Mouse (Mus musculus) embryonic facial prominence, embryonic 13.5 days (tissue): ENCODE measurements around the gene Pex14. TPM values are rescaled to one million over a fixed set of nuclear protein-coding genes. Genes with fewer than 3 reads are reported as not detected.

ENCODE experiments used
- ATAC-seq: fragments of 200-750 bp; cut with Nextera tagmentation; 2 replicates; pipeline ENCODE4 v1.8.0; 2017; ENCODE audit warnings: low read depth; ENCODE audit not compliant: insufficient number of reproducible peaks, insufficient read depth, low FRiP score, low TSS enrichment
- H3K27ac ChIP-seq: fragments of 300-500 bp; sonication (generic); 2 replicates; pipeline ENCODE4 v1.5.1; 2015; ENCODE audit warnings: moderate library complexity, mild to moderate bottlenecking, inconsistent platforms
- H3K27me3 ChIP-seq: fragments of 300-500 bp; sonication (generic); 2 replicates; pipeline ENCODE4 v1.6.1; 2015; ENCODE audit warnings: mild to moderate bottlenecking, inconsistent platforms
- H3K36me3 ChIP-seq: fragments of 300-500 bp; sonication (generic); 2 replicates; pipeline ENCODE4 v1.6.1; 2015; ENCODE audit warnings: mild to moderate bottlenecking, inconsistent platforms
- H3K4me1 ChIP-seq: fragments of 300-500 bp; sonication (generic); 2 replicates; pipeline ENCODE4 v1.6.1; 2015; ENCODE audit warnings: inconsistent platforms
- H3K4me2 ChIP-seq: fragments of 300-500 bp; sonication (generic); 2 replicates; pipeline ENCODE4 v1.6.1; 2015; ENCODE audit warnings: moderate library complexity, mild to moderate bottlenecking, inconsistent platforms
- H3K4me3 ChIP-seq: fragments of 300-500 bp; sonication (generic); 2 replicates; pipeline ENCODE4 v1.5.1; 2015; ENCODE audit warnings: mild to moderate bottlenecking, inconsistent platforms
- H3K9ac ChIP-seq: fragments of 300-500 bp; sonication (generic); 2 replicates; pipeline ENCODE4 v1.6.1; 2015; ENCODE audit warnings: mild to moderate bottlenecking, inconsistent platforms
- H3K9me3 ChIP-seq: fragments of 300-500 bp; sonication (generic); 2 replicates; pipeline ENCODE4 v1.6.1; 2016; ENCODE audit warnings: inconsistent platforms
- WGBS: fragments of 180-500 bp; shearing (Covaris S2); methylation state at CpG from one replicate; pipeline ENCODE4 v1.1.7; 2015; ENCODE audit warnings: mixed read lengths; 5-methylcytosine and 5-hydroxymethylcytosine counted together
- polyA plus RNA-seq: library from polyadenylated mRNA; unstranded; fragments of >200 nt; fragmentation: Nextera tagmentation; extraction: Ambion mirVana; gene quantifications from 2 replicates; pipeline ENCODE4 v1.2.1, GENCODE M21; 2015

The Pex14 gene
- polyA plus RNA-seq = 50.2 and 51.2 TPM in 2 replicates

- Histone ChIP-seq H3K4me1 (peaks cover 15% of the 10 kb centered on the region), H3K9ac (peak within 1 kb of the TSS; percentile 90), H3K9me3 (no peaks in the 10 kb centered on the region), H3K27me3 (no peaks in the 10 kb centered on the region), H3K27ac (peak within 1 kb of the TSS; percentile 13; the same call in 1 of the 2 replicates), H3K4me2 (peak within 1 kb of the TSS; percentile 93), H3K36me3 (no peaks in the 10 kb centered on the region), H3K4me3 (peak within 1 kb of the TSS; percentile 99)
- peak; percentile 79 for ATAC-seq
- WGBS = under 1% methylated on average over 49 of the region's 50 CpGs
These were observed at the start of gene Pex14 for GRCm38 (mm10) chr4:149099369-149100017. Gene Pex14 (minus strand): TSS chr4:149099876.

GRCm38 (mm10) chr4:149149196-149149595, 49.5 kb upstream of the Pex14 start:
- 0 out of 2 replicates have a peak overlapping the region, but pooled peaks have one; percentile 11 for H3K27ac ChIP-seq
- no peaks in the 10 kb centered on the region for H3K27me3 ChIP-seq
- H3K36me3 ChIP-seq = peaks cover 52% of the 10 kb centered on the region
- no peak overlapping the region for H3K4me3 ChIP-seq
- peaks cover 8% of the 10 kb centered on the region; the same call in 1 of the 2 replicates for H3K4me1 ChIP-seq
- no peak for ATAC-seq
- no peak overlapping the region for H3K9ac ChIP-seq
- H3K9me3 ChIP-seq = no peaks in the 10 kb centered on the region
- 73% methylated on average over 9 of the region's 9 CpGs for WGBS
- H3K4me2 ChIP-seq = no peak overlapping the region

GRCm38 (mm10) chr4:149148084-149148483, 48.4 kb upstream of the Pex14 start:
- peaks cover 41% of the 10 kb centered on the region for H3K36me3 ChIP-seq
- H3K4me2 ChIP-seq = no peak overlapping the region
- 71% methylated on average over 4 of the region's 4 CpGs for WGBS
- no peaks in the 10 kb centered on the region for H3K27me3 ChIP-seq
- H3K9ac ChIP-seq = no peak overlapping the region
- no peaks in the 10 kb centered on the region for H3K9me3 ChIP-seq
- no peak overlapping the region for H3K27ac ChIP-seq
- ATAC-seq = no peak
- H3K4me1 ChIP-seq = peaks cover 8% of the 10 kb centered on the region; the same call in 1 of the 2 replicates
- H3K4me3 ChIP-seq = no peak overlapping the region

- 80% methylated on average over 7 of the region's 7 CpGs for WGBS
- Histone ChIP-seq H3K4me1 (peaks cover 8% of the 10 kb centered on the region; the same call in 1 of the 2 replicates), H3K27me3 (no peaks in the 10 kb centered on the region), H3K27ac (no peak overlapping the region), H3K9ac (no peak overlapping the region), H3K4me3 (no peak overlapping the region), H3K4me2 (no peak overlapping the region), H3K9me3 (no peaks in the 10 kb centered on the region), H3K36me3 (peaks cover 35% of the 10 kb centered on the region)
- ATAC-seq = no peak
These were observed 47.9 kb upstream of the Pex14 start for GRCm38 (mm10) chr4:149147528-149147927.

- H3K27ac ChIP-seq = no peak overlapping the region
These were observed 45.5 kb upstream of the Pex14 start for GRCm38 (mm10) chr4:149145151-149145550.

GRCm38 (mm10) chr4:149144459-149144858, 44.8 kb upstream of the Pex14 start:
- Histone ChIP-seq H3K36me3 (peaks cover 6% of the 10 kb centered on the region; the same call in 1 of the 2 replicates), H3K27me3 (no peaks in the 10 kb centered on the region), H3K9ac (0 out of 2 replicates have a peak overlapping the region, but pooled peaks have one; percentile 11), H3K4me1 (peaks cover 8% of the 10 kb centered on the region; the same call in 1 of the 2 replicates), H3K9me3 (no peaks in the 10 kb centered on the region), H3K4me3 (no peak overlapping the region), H3K27ac (no peak overlapping the region), H3K4me2 (no peak overlapping the region)
- ATAC-seq = peak; percentile 56; the same call in 1 of the 2 replicates
- 7% methylated on average over 3 of the region's 3 CpGs for WGBS

More at GRCm38 (mm10) chr4:149145151-149145550, 45.5 kb upstream of the Pex14 start:
- 67% methylated on average over 4 of the region's 4 CpGs for WGBS
- no peak for ATAC-seq
- no peak overlapping the region for H3K9ac ChIP-seq
- H3K4me1 ChIP-seq = peaks cover 8% of the 10 kb centered on the region; the same call in 1 of the 2 replicates
- H3K9me3 ChIP-seq = no peaks in the 10 kb centered on the region
- H3K27me3 ChIP-seq = no peaks in the 10 kb centered on the region
- H3K4me2 ChIP-seq = no peak overlapping the region
- H3K4me3 ChIP-seq = no peak overlapping the region
- H3K36me3 ChIP-seq = peaks cover 13% of the 10 kb centered on the region

GRCm38 (mm10) chr4:149143594-149143993, 43.9 kb upstream of the Pex14 start:
- Histone ChIP-seq H3K36me3 (no peaks in the 10 kb centered on the region), H3K4me1 (peaks cover 8% of the 10 kb centered on the region; the same call in 1 of the 2 replicates), H3K27me3 (no peaks in the 10 kb centered on the region), H3K4me2 (no peak overlapping the region), H3K9me3 (no peaks in the 10 kb centered on the region), H3K9ac (no peak overlapping the region), H3K27ac (no peak overlapping the region), H3K4me3 (no peak overlapping the region)
- ATAC-seq = no peak
- 39% methylated on average over 4 of the region's 4 CpGs for WGBS

GRCm38 (mm10) chr4:149138515-149138914, 38.8 kb upstream of the Pex14 start:
- no peaks in the 10 kb centered on the region for H3K9me3 ChIP-seq
- no peak overlapping the region for H3K27ac ChIP-seq
- H3K4me2 ChIP-seq = no peak overlapping the region
- 53% methylated on average over 8 of the region's 8 CpGs for WGBS
- H3K9ac ChIP-seq = no peak overlapping the region
- peaks cover 8% of the 10 kb centered on the region for H3K4me1 ChIP-seq
- H3K36me3 ChIP-seq = no peaks in the 10 kb centered on the region
- H3K4me3 ChIP-seq = no peak overlapping the region
- H3K27me3 ChIP-seq = no peaks in the 10 kb centered on the region
- no peak for ATAC-seq

GRCm38 (mm10) chr4:149136982-149137770, 37.5 kb upstream of the Pex14 start, which contains the start of gene Cenps:
Gene Cenps (minus strand): TSS chr4:149137629.
- H3K27me3 ChIP-seq = no peaks in the 10 kb centered on the region
- WGBS = 1% methylated on average over 68 of the region's 68 CpGs
- peaks cover 3% of the 10 kb centered on the region; the same call in 1 of the 2 replicates for H3K36me3 ChIP-seq
- peak within 1 kb of the TSS; percentile 91 for H3K27ac ChIP-seq
- ATAC-seq = peak; percentile 86
- H3K9ac ChIP-seq = peak within 1 kb of the TSS; percentile 70
- peaks cover 8% of the 10 kb centered on the region for H3K4me1 ChIP-seq
- H3K4me2 ChIP-seq = peak within 1 kb of the TSS; percentile 66
- H3K4me3 ChIP-seq = peak within 1 kb of the TSS; percentile 56
- no peaks in the 10 kb centered on the region for H3K9me3 ChIP-seq

- Histone ChIP-seq H3K9me3 (no peaks in the 10 kb centered on the region), H3K36me3 (peaks cover 12% of the 10 kb centered on the region), H3K4me3 (peak overlapping the region; percentile 56), H3K27ac (peak overlapping the region; percentile 91), H3K9ac (peak overlapping the region; percentile 70), H3K4me1 (peaks cover 8% of the 10 kb centered on the region), H3K4me2 (peak overlapping the region; percentile 66), H3K27me3 (no peaks in the 10 kb centered on the region)
- no peak for ATAC-seq
- WGBS = 41% methylated on average over 18 of the region's 18 CpGs
These were observed 36.6 kb upstream of the Pex14 start for GRCm38 (mm10) chr4:149136116-149136850.

- WGBS = 81% methylated on average over 5 of the region's 5 CpGs
These were observed 33.7 kb upstream of the Pex14 start for GRCm38 (mm10) chr4:149133395-149133794.

More at GRCm38 (mm10) chr4:149133395-149133794, 33.7 kb upstream of the Pex14 start:
- Histone ChIP-seq H3K36me3 (peaks cover 33% of the 10 kb centered on the region), H3K27me3 (no peaks in the 10 kb centered on the region), H3K4me1 (peaks cover 8% of the 10 kb centered on the region), H3K4me3 (no peak overlapping the region), H3K27ac (no peak overlapping the region), H3K9ac (no peak overlapping the region), H3K4me2 (no peak overlapping the region), H3K9me3 (no peaks in the 10 kb centered on the region)
- ATAC-seq = no peak
